Mouse (Mus musculus) layer of hippocampus, postnatal 25 days (tissue): ENCODE measurements around the gene Borcs6. TPM values are rescaled to one million over a fixed set of nuclear protein-coding genes. Genes with fewer than 3 reads are reported as not detected.

ENCODE experiments used
- total RNA-seq, 2 experiments: library from RNA; stranded (reverse); gene quantifications; 2 replicates each; pipeline ENCODE4 v1.2.3; 2021

Borcs6 gene
- total RNA-seq, 2 experiments from 2014 or later: 27.4 to 31.4 TPM

Other genes starting within 250 kb of the Borcs6 start
- 10 to 100 TPM; 88.5 to 90.3 TPM for gene Ndel1, start 187.9 kb upstream of the Borcs6 start, total RNA-seq
- not detected for gene Rnf222, start 171.2 kb upstream of the Borcs6 start, total RNA-seq
- gene Rpl26, start 158.1 kb upstream of the Borcs6 start, total RNA-seq: 100 to 1,000 TPM; 627 to 764 TPM
- not detected for gene Odf4, start 132.6 kb upstream of the Borcs6 start, total RNA-seq
- 1 to 10 TPM; 5.8 to 6.9 TPM for gene Arhgef15, start 102.2 kb upstream of the Borcs6 start, total RNA-seq
- 1 to 10 TPM; 4.4 to 7.6 TPM for gene Slc25a35, start 91.6 kb upstream of the Borcs6 start, total RNA-seq
- 10 to 100 TPM; 15.1 to 18.1 TPM for gene Rangrf, start 84.5 kb upstream of the Borcs6 start, total RNA-seq
- 10 to 100 TPM; 18.9 to 29.3 TPM for gene Pfas, start 51.3 kb upstream of the Borcs6 start, total RNA-seq
- 10 to 100 TPM; 35.5 to 36.0 TPM for gene Ctc1, start 43.8 kb upstream of the Borcs6 start, total RNA-seq
- gene Aurkb, start 14.1 kb upstream of the Borcs6 start, total RNA-seq: 1 to 10 TPM in 1 of 2 experiments, under 1 TPM in 1; 0.85 to 1.0 TPM
- 10 to 100 TPM; 21.1 to 21.6 TPM for gene Tmem107, start 11.1 kb downstream of the Borcs6 start, total RNA-seq
- gene Vamp2, start 28.8 kb downstream of the Borcs6 start, total RNA-seq: 1,000 to 10,000 TPM in 1 of 2 experiments, 100 to 1,000 TPM in 1; 978 to 1,010 TPM
- gene Per1, start 35.5 kb downstream of the Borcs6 start, total RNA-seq: 10 to 100 TPM; 70.1 to 89.0 TPM
- gene Hes7, start 60.7 kb downstream of the Borcs6 start, total RNA-seq: under 1 TPM; 0.80 to 0.96 TPM
- under 1 TPM; 0.68 to 0.89 TPM for gene 9130213A22Rik, start 62.9 kb downstream of the Borcs6 start, total RNA-seq
- gene Aloxe3, start 66.2 kb downstream of the Borcs6 start, total RNA-seq: 1 to 10 TPM; 5.2 to 6.8 TPM
- 1 to 10 TPM; 4.0 to 7.2 TPM for gene Alox12b, start 97.3 kb downstream of the Borcs6 start, total RNA-seq
- 1 to 10 TPM; 6.0 to 8.2 TPM for gene Alox8, start 138.1 kb downstream of the Borcs6 start, total RNA-seq
- gene Gucy2e, start 177.3 kb downstream of the Borcs6 start, total RNA-seq: 1 to 10 TPM; 1.7 TPM